Mouse (Mus musculus): ENCODE data around the gene Gm884. TPM values are rescaled to one million over a fixed set of nuclear protein-coding genes. Genes with fewer than 3 reads are reported as not detected.

Gene Gm884
- polyA plus RNA-seq (2012; rRNA removed) = not detected in 2 replicates

GRCm38 (mm10) chr11:103621040-103621439 is at the start of gene Gm884:
TSS of gene Gm884 (minus strand) at chr11:103621140.

DNA sequence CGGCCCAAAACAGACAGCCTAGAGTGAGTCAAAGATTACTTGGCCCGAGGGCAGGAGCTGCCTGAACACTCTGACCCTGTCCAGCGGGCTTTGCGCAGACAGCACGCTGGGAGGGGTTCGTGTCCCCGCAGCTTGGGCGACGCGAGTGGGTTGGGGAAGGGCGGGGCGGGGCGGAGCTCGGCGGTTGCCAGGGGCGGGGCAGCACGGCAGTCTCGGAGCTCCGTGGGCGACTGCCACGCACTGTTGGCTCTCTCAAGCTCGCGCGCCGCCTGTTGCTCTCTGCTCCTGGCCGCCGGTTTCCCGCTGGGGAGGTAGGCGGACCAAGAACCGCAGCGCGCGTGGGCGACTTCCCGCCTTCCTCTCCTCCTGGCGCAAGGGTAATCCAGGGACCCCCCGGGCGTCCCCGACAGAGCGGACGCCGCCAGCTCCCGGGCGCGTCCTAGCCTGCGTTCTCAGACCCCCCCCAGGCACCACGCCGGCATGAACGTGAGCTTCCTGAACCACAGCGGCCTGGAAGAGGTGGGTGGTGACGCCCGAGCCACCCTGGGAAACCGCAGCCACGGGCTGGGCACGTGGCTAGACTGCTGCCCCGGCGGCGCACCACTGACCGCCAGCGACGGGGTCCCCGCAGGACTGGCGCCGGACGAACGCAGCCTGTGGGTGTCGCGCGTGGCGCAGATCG is 28.5 kb upstream of the Gm884 start, which contains the start of gene Rprml:
TSS of gene Rprml (plus strand) at position 270 of the 682 bp plus-strand sequence.

DNA sequence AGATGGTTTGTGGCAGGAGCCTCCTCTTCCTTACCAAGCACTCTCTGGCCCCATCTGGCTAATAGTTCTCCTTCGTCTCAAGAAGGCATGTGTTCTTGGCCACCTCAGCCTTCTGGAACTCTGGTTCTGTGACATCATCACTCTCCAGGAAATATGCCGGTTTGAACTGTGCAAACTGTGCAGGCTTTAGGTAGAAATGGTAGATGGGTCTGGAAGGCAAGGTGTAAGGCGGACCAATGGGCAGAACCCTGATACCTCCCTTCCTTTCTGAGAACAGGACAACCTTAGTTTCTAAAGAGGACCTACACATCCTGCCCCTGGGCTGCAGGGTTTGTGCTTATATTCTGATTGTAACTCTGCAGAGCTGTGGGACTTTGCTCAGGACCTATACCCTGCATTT is 17.9 kb upstream of the Gm884 start, which contains the start of gene Lyzl6:
TSS of gene Lyzl6 (minus strand) at position 101 of the 400 bp plus-strand sequence.

DNA sequence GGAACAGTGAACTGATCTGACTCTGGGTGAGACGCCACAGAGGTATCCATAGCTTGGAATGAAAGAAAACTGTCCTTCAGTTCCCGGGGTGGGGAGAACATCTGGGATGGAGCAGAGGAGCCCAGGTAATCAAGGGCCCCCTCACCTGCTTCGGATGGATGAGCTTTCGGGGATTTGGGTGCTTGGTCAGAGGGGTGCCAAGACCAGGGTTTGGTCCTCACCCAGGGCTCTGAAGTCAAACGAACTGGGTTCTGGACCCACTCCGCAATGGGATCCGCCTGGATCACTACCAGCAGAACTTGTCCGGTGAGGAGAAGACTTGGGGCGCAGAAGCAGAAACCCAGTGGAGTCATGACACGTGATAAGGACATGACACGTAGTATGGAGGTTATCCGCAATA is 116.4 kb downstream of the Gm884 start, which contains the start of gene Lrrc37a:
TSS of gene Lrrc37a (minus strand) at position 101 of the 400 bp plus-strand sequence.

Other genes with a start within 250 kb of the Gm884 start
- 25.9 and 28.9 TPM in 2 replicates for gene Plekhm1, start 208.5 kb downstream of the Gm884 start, polyA plus RNA-seq (2012; rRNA removed)
- gene Lrrc37a, start 116.5 kb downstream of the Gm884 start, polyA plus RNA-seq (2012; rRNA removed) = not detected in 2 replicates
- gene Lyzl6, start 17.8 kb upstream of the Gm884 start, polyA plus RNA-seq (2012; rRNA removed) = not detected in 2 replicates
- 3.3 and 3.4 TPM in 2 replicates for gene Rprml, start 28.4 kb upstream of the Gm884 start, polyA plus RNA-seq (2012; rRNA removed)
- gene Gosr2, start 76.8 kb upstream of the Gm884 start, polyA plus RNA-seq (2012; rRNA removed) = 37.7 and 43.3 TPM in 2 replicates
- gene Wnt9b, start 128.7 kb upstream of the Gm884 start, polyA plus RNA-seq (2012; rRNA removed) = 0.02 TPM in 1 of 2 replicates, not detected in the other
- 0.03 TPM in 1 of 2 replicates, not detected in the other for gene Wnt3, start 153.0 kb upstream of the Gm884 start, polyA plus RNA-seq (2012; rRNA removed)